Mouse (Mus musculus): Measurements from ENCODE around the gene Slc6a6.

GRCm38 (mm10) chr6:91708919-91709318 is 25.1 kb downstream of the Slc6a6 start:
- TF ChIP-seq CTCF (IDR thresholded peaks at IDR 0.05; ENCODE audit: low read depth, low read length) (no peak), GATA1 (IDR thresholded peaks at IDR 0.05; ENCODE audit: borderline replicate concordance, low read length) (no peak), TAL1 (conservative IDR thresholded peaks at IDR 0.05; ENCODE audit: low read depth, low read length) (no peak)
